Mouse (Mus musculus): ENCODE data around the gene Pgm5.

DNA sequence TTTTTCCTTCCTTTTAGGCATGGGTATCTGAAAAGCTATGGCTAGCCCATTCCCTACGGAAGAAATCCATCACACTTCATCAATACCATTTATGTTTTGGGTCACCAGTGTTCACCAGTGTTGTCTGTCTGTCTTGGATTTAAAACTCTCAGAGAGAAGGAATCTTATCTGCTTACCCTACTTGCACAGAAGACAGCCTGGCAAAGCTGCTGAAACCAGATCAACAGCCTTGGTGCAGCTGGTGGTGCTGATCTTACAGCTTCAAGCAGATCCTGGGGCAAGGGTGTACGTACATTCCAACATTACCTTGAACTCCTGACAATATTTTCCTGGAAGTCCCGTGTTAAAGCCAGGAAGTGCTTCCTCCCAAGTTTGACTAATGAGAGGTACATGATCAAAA is 55.6 kb downstream of the Pgm5 start:
- TF ChIP-seq POLR2A (IDR thresholded peaks at IDR 0.05; ENCODE audit: insufficient read depth, low read length) (no peak), CTCF (IDR thresholded peaks at IDR 0.05; ENCODE audit: low read depth, low read length) (no peak), EP300 (IDR thresholded peaks at IDR 0.05; ENCODE audit: insufficient read depth, low read depth, low read length) (no peak)

All from ES-Bruce4 (cell line).